Mouse (Mus musculus): ENCODE data around the gene Cchcr1.

Cchcr1 gene

GRCm38 (mm10) chr17:35542761-35543411 is 26.0 kb downstream of the Cchcr1 start:
- TF ChIP-seq GATA4 (IDR thresholded peaks at IDR 0.05; ENCODE audit: insufficient replicate concordance, low read length), result no peak

GRCm38 (mm10) chr17:35543412-35543861 is 26.5 kb downstream of the Cchcr1 start:
- TF ChIP-seq GATA4 (IDR thresholded peaks at IDR 0.05; ENCODE audit: insufficient replicate concordance, low read length), result no peak

GRCm38 (mm10) chr17:35544001-35544400 is 27.1 kb downstream of the Cchcr1 start:
- no peak for TF ChIP-seq GATA4 (IDR thresholded peaks at IDR 0.05; ENCODE audit: insufficient replicate concordance, low read length)

GRCm38 (mm10) chr17:35544680-35545079 is 27.8 kb downstream of the Cchcr1 start:
- TF ChIP-seq GATA4 (IDR thresholded peaks at IDR 0.05; ENCODE audit: insufficient replicate concordance, low read length), result no peak

GRCm38 (mm10) chr17:35547465-35547864 is 30.6 kb downstream of the Cchcr1 start:
- no peak for TF ChIP-seq GATA4 (IDR thresholded peaks at IDR 0.05; ENCODE audit: insufficient replicate concordance, low read length)

GRCm38 (mm10) chr17:35548636-35549035 is 31.7 kb downstream of the Cchcr1 start:
- no peak for TF ChIP-seq GATA4 (IDR thresholded peaks at IDR 0.05; ENCODE audit: insufficient replicate concordance, low read length)

GRCm38 (mm10) chr17:35549437-35550142 is 32.7 kb downstream of the Cchcr1 start:
- no peak for TF ChIP-seq GATA4 (IDR thresholded peaks at IDR 0.05; ENCODE audit: insufficient replicate concordance, low read length)

GRCm38 (mm10) chr17:35550143-35550494 is 33.2 kb downstream of the Cchcr1 start:
- no peak for TF ChIP-seq GATA4 (IDR thresholded peaks at IDR 0.05; ENCODE audit: insufficient replicate concordance, low read length)

GRCm38 (mm10) chr17:35550871-35551270 is 34.0 kb downstream of the Cchcr1 start:
- no peak for TF ChIP-seq GATA4 (IDR thresholded peaks at IDR 0.05; ENCODE audit: insufficient replicate concordance, low read length)

GRCm38 (mm10) chr17:35551881-35552414 is 35.0 kb downstream of the Cchcr1 start, which contains the start of gene Cdsn:
Cdsn (plus strand) TSS chr17:35552128.
- TF ChIP-seq GATA4 (IDR thresholded peaks at IDR 0.05; ENCODE audit: insufficient replicate concordance, low read length), result no peak

- TF ChIP-seq GATA4 (IDR thresholded peaks at IDR 0.05; ENCODE audit: insufficient replicate concordance, low read length), result no peak
Measured at GRCm38 (mm10) chr17:35554321-35554720, 37.4 kb downstream of the Cchcr1 start.

- no peak for TF ChIP-seq GATA4 (IDR thresholded peaks at IDR 0.05; ENCODE audit: insufficient replicate concordance, low read length)
Measured at GRCm38 (mm10) chr17:35554761-35555397, 38.0 kb downstream of the Cchcr1 start.

- TF ChIP-seq GATA4 (IDR thresholded peaks at IDR 0.05; ENCODE audit: insufficient replicate concordance, low read length), result no peak
Measured at GRCm38 (mm10) chr17:35556186-35556765, 39.4 kb downstream of the Cchcr1 start.

- no peak for TF ChIP-seq GATA4 (IDR thresholded peaks at IDR 0.05; ENCODE audit: insufficient replicate concordance, low read length)
Measured at GRCm38 (mm10) chr17:35556812-35557211, 39.9 kb downstream of the Cchcr1 start.

GRCm38 (mm10) chr17:35557351-35557750 is 40.5 kb downstream of the Cchcr1 start:
- no peak for TF ChIP-seq GATA4 (IDR thresholded peaks at IDR 0.05; ENCODE audit: insufficient replicate concordance, low read length)

All from liver, adult (tissue).